Comparison of ENCODE assay signal across 15 mouse cellular contexts in the genomic region with DNA sequence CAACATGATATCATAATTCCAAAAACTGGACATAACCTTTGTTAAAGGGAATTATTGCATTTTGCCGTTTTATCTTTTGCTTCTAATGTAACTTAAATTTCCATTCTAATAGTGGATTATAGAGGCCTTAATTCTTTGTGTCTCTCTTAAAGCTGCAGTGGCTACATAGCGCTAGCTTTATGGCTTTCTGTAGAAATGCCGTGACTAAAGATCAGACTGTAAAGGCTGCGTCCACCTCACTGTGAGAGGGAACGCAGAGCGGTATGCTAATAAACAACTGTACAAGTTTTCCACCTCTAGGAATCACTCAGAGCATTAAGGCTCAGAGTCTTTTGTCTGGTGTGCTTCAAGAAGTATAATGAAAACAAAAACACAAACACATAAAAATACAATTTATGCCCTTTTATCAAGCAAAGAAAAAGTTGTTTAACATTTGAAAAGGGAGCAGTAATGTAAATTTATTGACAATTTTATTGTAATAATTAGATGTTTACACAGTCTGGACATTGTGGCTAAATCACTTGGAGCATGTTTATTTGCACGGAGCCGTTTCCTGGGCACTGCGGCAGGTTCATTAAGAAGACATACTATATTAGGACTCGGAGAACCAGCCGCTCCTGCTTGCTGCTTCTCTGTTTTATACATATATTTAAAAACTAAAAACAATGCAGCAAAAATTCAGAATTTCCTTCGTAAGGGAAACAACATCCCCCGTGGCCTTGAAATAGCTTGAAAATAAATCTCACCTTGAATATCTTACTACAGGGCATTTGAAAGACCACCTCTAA.
A peak's percentile ranks its signal among the peaks of the same experiment; 100 is the strongest.
DNase-seq lines count a peak whose midpoint lies in the region; ATAC-seq and TF ChIP-seq lines count a peak whose summit lies in the region.
"Had no signal": no experiment of that assay in that cellular context is flagged by ENCODE, and none has a peak within 500 bp of the region (broad histone marks: within the 10 kb centered on the region; RNA-seq: fewer than 3 reads in every experiment).

No protein-coding gene starts in this region.

- H3K36me3 ChIP-seq in forebrain, postnatal 0 days (ENCODE audit: insufficient read depth) = no peaks in the 10 kb centered on the region
- no peaks in the 10 kb centered on the region for H3K36me3 ChIP-seq in limb, embryonic 13.5 days
- H3K36me3 ChIP-seq in neural tube, embryonic 13.5 days = no peaks in the 10 kb centered on the region
- H3K36me3 ChIP-seq in heart, embryonic 10.5 days = no peaks in the 10 kb centered on the region
- no peaks in the 10 kb centered on the region for H3K36me3 ChIP-seq in lung, postnatal 0 days (ENCODE audit: insufficient read depth, low read length)
- H3K36me3 ChIP-seq: heart, embryonic 13.5 days; liver, embryonic 15.5 days had no signal

- no peak for TF ChIP-seq EP300 in lung, postnatal 0 days (IDR thresholded peaks at IDR 0.05)

- no peak for TF ChIP-seq CTCF in layer of hippocampus, adult 2 months (conservative IDR thresholded peaks at IDR 0.05)
- TF ChIP-seq CTCF in forebrain, postnatal 0 days (IDR thresholded peaks at IDR 0.05; ENCODE audit: low read depth) = no peak
- TF ChIP-seq CTCF in lung, postnatal 0 days (IDR thresholded peaks at IDR 0.05) = no peak

- H3K4me1 ChIP-seq in forebrain, postnatal 0 days (ENCODE audit: insufficient read depth) = peaks cover 24% of the 10 kb centered on the region
- peaks cover 42% of the 10 kb centered on the region for H3K4me1 ChIP-seq in limb, embryonic 13.5 days
- H3K4me1 ChIP-seq in neural tube, embryonic 13.5 days (replicated peaks) = peaks cover 72% of the 10 kb centered on the region
- peaks cover 16% of the 10 kb centered on the region for H3K4me1 ChIP-seq in heart, embryonic 10.5 days
- no peaks in the 10 kb centered on the region for H3K4me1 ChIP-seq in lung, postnatal 0 days (ENCODE audit: insufficient read depth, low read depth, low read length)
- H3K4me1 ChIP-seq: liver, embryonic 15.5 days had no signal

- no peak overlapping the region; the same call in 1 of the 2 replicates for H3K4me3 ChIP-seq in layer of hippocampus, adult 2 months
- H3K4me3 ChIP-seq in forebrain, postnatal 0 days (ENCODE audit: low read depth, low read length) = no peak overlapping the region
- no peak overlapping the region for H3K4me3 ChIP-seq in limb, embryonic 13.5 days
- H3K4me3 ChIP-seq in neural tube, embryonic 13.5 days = no peak overlapping the region
- H3K4me3 ChIP-seq in heart, embryonic 10.5 days = no peak overlapping the region
- H3K4me3 ChIP-seq in lung, postnatal 0 days (ENCODE audit: low read depth, low read length) = no peak overlapping the region
- H3K4me3 ChIP-seq: heart, embryonic 13.5 days; liver, embryonic 15.5 days had no signal

- H3K27ac ChIP-seq in layer of hippocampus, adult 2 months = peak overlapping the region; percentile 88
- H3K27ac ChIP-seq in forebrain, postnatal 0 days (ENCODE audit: low read depth, low read length) = peak overlapping the region; percentile 90
- H3K27ac ChIP-seq in limb, embryonic 13.5 days = no peak overlapping the region
- H3K27ac ChIP-seq in neural tube, embryonic 13.5 days (replicated peaks) = peak overlapping the region; percentile 96
- H3K27ac ChIP-seq in heart, embryonic 10.5 days = no peak overlapping the region
- H3K27ac ChIP-seq in lung, postnatal 0 days (ENCODE audit: low read length) = no peak overlapping the region
- H3K27ac ChIP-seq: heart, embryonic 13.5 days; kidney, postnatal 0 days; liver, embryonic 15.5 days had no signal

- no peaks in the 10 kb centered on the region for H3K27me3 ChIP-seq in forebrain, postnatal 0 days (ENCODE audit: insufficient read depth, low read length)
- H3K27me3 ChIP-seq in limb, embryonic 13.5 days = peaks cover 38% of the 10 kb centered on the region
- H3K27me3 ChIP-seq in neural tube, embryonic 13.5 days = peaks cover 17% of the 10 kb centered on the region
- H3K27me3 ChIP-seq in heart, embryonic 10.5 days (ENCODE audit: insufficient read depth, poor library complexity, severe bottlenecking) = no peaks in the 10 kb centered on the region
- H3K27me3 ChIP-seq in lung, postnatal 0 days (replicated peaks; ENCODE audit: insufficient read depth, low read length) = peaks cover 4% of the 10 kb centered on the region; the same call in 1 of the 2 replicates

- no peaks in the 10 kb centered on the region for H3K9me3 ChIP-seq in forebrain, postnatal 0 days (ENCODE audit: low read length)
- H3K9me3 ChIP-seq in limb, embryonic 13.5 days = no peaks in the 10 kb centered on the region
- H3K9me3 ChIP-seq in neural tube, embryonic 13.5 days = no peaks in the 10 kb centered on the region
- no peaks in the 10 kb centered on the region for H3K9me3 ChIP-seq in heart, embryonic 10.5 days
- H3K9me3 ChIP-seq in lung, postnatal 0 days (ENCODE audit: low read length) = no peaks in the 10 kb centered on the region
- H3K9me3 ChIP-seq: heart, embryonic 13.5 days; liver, embryonic 15.5 days had no signal

- peak overlapping the region; percentile 14; the same call in 1 of the 2 replicates for H3K9ac ChIP-seq in forebrain, postnatal 0 days
- no peak overlapping the region for H3K9ac ChIP-seq in limb, embryonic 13.5 days
- H3K9ac ChIP-seq in neural tube, embryonic 13.5 days = peak overlapping the region; percentile 46; the same call in 1 of the 2 replicates
- no peak overlapping the region for H3K9ac ChIP-seq in lung, postnatal 0 days (replicated peaks; ENCODE audit: low read depth)
- H3K9ac ChIP-seq: heart, embryonic 13.5 days; liver, embryonic 15.5 days had no signal

- DNase-seq in layer of hippocampus, adult 2 months (ENCODE audit: low spot score in 2 of 2) = no peak
- DNase-seq in layer of hippocampus, adult 9-10 months (ENCODE audit: low spot score) = no peak
- peak; percentile 52 for DNase-seq in forebrain, postnatal 0 days
- DNase-seq in frontal cortex, adult 2 months (ENCODE audit: extremely low spot score in 1 of 2, low spot score in 1 of 2) = no peak
- no peak for DNase-seq in heart, embryonic 10.5 days (ENCODE audit: low spot score)
- no peak for DNase-seq in lung, postnatal 0 days (ENCODE audit: low spot score)
- DNase-seq: adrenal gland, postnatal 25 days; gastrocnemius, postnatal 14 days; lung, postnatal 4 days; thymus, postnatal 14 days had no signal

- H3K4me2 ChIP-seq in forebrain, postnatal 0 days (ENCODE audit: low read depth) = 0 out of 2 replicates have a peak overlapping the region, but pooled peaks have one; percentile 40
- 0 out of 2 replicates have a peak overlapping the region, but pooled peaks have one; percentile 38 for H3K4me2 ChIP-seq in limb, embryonic 13.5 days (replicated peaks)
- H3K4me2 ChIP-seq in neural tube, embryonic 13.5 days = peak overlapping the region; percentile 48
- no peak overlapping the region for H3K4me2 ChIP-seq in lung, postnatal 0 days (replicated peaks; ENCODE audit: low read depth, low read length)
- H3K4me2 ChIP-seq: heart, embryonic 13.5 days; liver, embryonic 15.5 days had no signal

- 35% methylated on average over 13 of the region's 13 CpGs for WGBS in forebrain, postnatal 0 days
- 20% methylated on average over 13 of the region's 13 CpGs for WGBS in limb, embryonic 13.5 days
- 21% methylated on average over 13 of the region's 13 CpGs for WGBS in neural tube, embryonic 13.5 days
- 86% methylated on average over 13 of the region's 13 CpGs for WGBS in heart, embryonic 10.5 days
- 81% methylated on average over 13 of the region's 13 CpGs for WGBS in lung, postnatal 0 days

- no peak for ATAC-seq in forebrain, postnatal 0 days
- ATAC-seq in limb, embryonic 13.5 days (ENCODE audit: low FRiP score, low read depth) = no peak
- ATAC-seq in neural tube, embryonic 13.5 days (ENCODE audit: low read depth) = no peak
- ATAC-seq in lung, postnatal 0 days = no peak

Comparison
In these comparisons a context has a peak if more than half of its experiments do, and no peak if none do; other contexts are left out.
1. H3K27ac ChIP-seq: peak in layer of hippocampus, adult 2 months (single experiment), forebrain, postnatal 0 days (single experiment) and neural tube, embryonic 13.5 days (single experiment); none in limb, embryonic 13.5 days (single experiment), heart, embryonic 10.5 days (single experiment) and lung, postnatal 0 days (single experiment).
2. H3K9ac ChIP-seq: peak in forebrain, postnatal 0 days (single experiment) and neural tube, embryonic 13.5 days (single experiment); none in limb, embryonic 13.5 days (single experiment) and lung, postnatal 0 days (single experiment).